Mouse (Mus musculus) lung, adult 2 months (tissue): ENCODE data around the gene Irf2bp1. TPM values are rescaled to one million over a fixed set of nuclear protein-coding genes. Genes with fewer than 3 reads are reported as not detected.

Source experiments
- DNase-seq: peaks from one replicate; pipeline ENCODE4 v3.0.0; 2022
- H3K4me1 ChIP-seq: fragments of 200-500 bp; 2 replicates; pipeline ENCODE4 v1.6.1; 2011; ENCODE audit warnings: low read length; ENCODE audit not compliant: control insufficient read depth, insufficient read depth
- H3K4me3 ChIP-seq: fragments of 200-500 bp; replicated peaks from 2 replicates; pipeline ENCODE3; 2011; ENCODE audit warnings: low read depth, mild to moderate bottlenecking, control low read depth, low read length; ENCODE audit errors: extremely low read depth
- CTCF ChIP-seq: fragments of 200-500 bp; IDR thresholded peaks from 2 replicates; pipeline ENCODE4 v1.5.1; 2011; ENCODE audit warnings: mild to moderate bottlenecking, low read length, control low read depth; ENCODE audit not compliant: insufficient read depth
- POLR2A ChIP-seq: fragments of 200-500 bp; IDR thresholded peaks from 2 replicates; pipeline ENCODE4 v1.6.1; 2011; ENCODE audit warnings: low read depth, mild to moderate bottlenecking, control low read depth, low read length, borderline replicate concordance; ENCODE audit errors: extremely low read depth
- WGBS: fragments of 180-500 bp; shearing (Covaris S2); methylation state at CpG from one replicate; pipeline ENCODE4 v1.1.7; 2018; 5-methylcytosine and 5-hydroxymethylcytosine counted together
- polyA plus RNA-seq: library from polyadenylated mRNA; depleted of rRNA; stranded (reverse); fragments of >200 nt; gene quantifications from 2 replicates; pipeline ENCODE4 v1.2.3, GENCODE M21; 2012

Gene Irf2bp1
- polyA plus RNA-seq, 1 experiment, result 34.7 TPM

DNA sequence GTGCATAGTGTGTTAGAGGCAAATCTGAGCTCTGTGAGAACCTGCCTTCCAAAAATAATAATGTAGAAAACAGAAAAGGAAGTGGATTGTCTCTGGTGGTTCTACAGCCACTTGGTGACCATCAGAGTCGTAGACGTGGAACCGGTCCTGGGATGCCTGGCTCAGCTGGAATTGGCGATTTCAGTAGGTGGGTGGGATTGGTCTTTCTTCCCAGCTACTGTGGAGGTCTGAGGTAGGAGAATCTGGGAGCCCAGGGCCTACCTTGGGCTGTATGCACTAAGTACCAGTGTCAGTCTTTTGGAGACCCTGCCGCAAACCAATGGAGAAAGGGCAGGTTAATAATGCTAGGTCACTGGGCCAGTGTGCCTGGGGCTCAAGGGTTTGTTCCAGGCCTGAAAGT lies 10.8 kb upstream of the Irf2bp1 start:
- TF ChIP-seq POLR2A (no peak), CTCF (no peak)
- 89% methylated on average over 5 of the region's 5 CpGs for WGBS
- no peak for DNase-seq
- Histone ChIP-seq H3K4me3 (no peak overlapping the region), H3K4me1 (no peaks in the 10 kb centered on the region)

DNA sequence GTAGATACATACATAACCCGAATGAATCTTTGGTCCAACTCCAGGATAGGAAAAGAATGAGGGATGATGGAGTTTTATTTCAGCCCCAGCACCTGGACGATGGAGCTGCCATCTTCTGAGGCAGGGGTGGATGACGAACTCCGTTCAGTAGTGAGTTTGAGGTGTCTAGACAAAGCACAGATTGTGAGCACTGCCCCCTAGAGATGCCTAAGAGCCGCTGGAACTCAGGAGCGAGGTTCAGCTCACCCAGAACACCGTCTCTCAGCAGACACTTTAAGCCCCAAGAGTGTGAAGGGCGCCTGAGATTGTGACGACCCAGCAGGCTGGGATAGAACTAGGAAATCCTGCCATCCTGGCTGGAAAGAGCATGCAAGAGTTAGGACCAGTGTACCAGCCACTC lies 5.0 kb upstream of the Irf2bp1 start:
- 41% methylated on average over 9 of the region's 9 CpGs for WGBS
- no peak overlapping the region for H3K4me3 ChIP-seq
- H3K4me1 ChIP-seq, result peaks cover 10% of the 10 kb centered on the region; the same call in 1 of the 2 replicates
- no peak for DNase-seq
- TF ChIP-seq CTCF, result peak; percentile 13; the same call in 1 of the 2 replicates
- TF ChIP-seq POLR2A, result no peak

DNA sequence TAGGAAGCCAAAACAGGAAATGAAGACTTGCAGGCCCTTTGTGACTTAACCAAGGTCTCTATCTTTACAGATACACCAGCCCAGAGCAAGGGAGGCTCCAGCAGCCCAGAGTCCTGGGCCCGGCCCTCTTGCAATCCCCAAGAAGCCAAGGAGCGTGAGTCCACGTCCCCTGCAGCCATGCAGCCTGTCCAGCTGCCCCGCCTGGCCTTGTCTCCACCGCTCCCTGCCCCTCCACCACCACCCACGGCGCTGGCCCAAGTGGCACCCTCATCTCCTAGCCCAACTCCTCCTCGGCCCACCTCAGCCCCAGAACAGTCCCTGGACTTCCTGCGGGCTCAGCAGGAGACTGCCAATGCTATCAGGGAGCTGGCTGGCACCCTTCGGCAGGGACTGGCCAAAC lies 3.4 kb upstream of the Irf2bp1 start:
- Histone ChIP-seq H3K4me1 (peaks cover 10% of the 10 kb centered on the region; the same call in 1 of the 2 replicates), H3K4me3 (peak overlapping the region; percentile 61)
- TF ChIP-seq CTCF, result no peak
- no peak for TF ChIP-seq POLR2A
- DNase-seq, result no peak
- 35% methylated on average over 10 of the region's 10 CpGs for WGBS

DNA sequence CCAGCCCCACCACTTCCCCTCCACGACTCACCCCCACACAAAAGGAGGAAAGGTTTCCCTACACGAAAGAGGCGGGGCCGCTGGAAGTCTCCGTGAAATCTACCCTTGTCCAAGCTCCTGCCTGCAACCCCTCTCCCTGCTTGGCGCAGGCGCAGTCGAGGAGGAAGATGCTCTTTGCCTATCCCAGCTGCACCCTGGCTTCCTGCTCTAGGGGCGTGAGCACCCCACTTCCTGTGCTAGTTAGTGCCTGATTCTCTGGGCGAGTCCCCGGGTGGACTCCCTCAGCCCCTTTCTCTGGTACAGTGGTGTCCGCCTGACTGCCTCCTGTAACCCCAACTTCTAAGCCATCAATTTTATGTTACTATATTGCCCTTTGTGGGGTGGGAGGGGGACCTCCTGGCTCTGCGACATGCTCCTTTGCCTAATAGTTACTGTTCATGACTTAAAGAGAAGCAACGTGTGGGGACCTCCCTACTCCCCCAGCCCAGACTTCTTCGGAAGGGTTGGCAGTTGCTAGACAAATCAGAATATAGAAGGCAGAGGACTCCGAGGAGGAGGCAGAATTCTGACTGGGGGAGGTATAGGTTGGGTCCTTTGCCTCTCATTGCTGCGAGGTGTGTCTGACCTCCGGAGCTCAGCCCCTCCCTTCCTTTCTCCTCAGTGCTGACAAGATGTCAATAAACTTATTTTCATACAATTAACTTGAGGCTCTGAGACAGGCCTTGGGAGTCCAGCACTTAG lies 2.6 kb upstream of the Irf2bp1 start:
- peak overlapping the region; percentile 61 for H3K4me3 ChIP-seq
- WGBS, result 22% methylated on average over 18 of the region's 18 CpGs
- DNase-seq, result no peak

DNA sequence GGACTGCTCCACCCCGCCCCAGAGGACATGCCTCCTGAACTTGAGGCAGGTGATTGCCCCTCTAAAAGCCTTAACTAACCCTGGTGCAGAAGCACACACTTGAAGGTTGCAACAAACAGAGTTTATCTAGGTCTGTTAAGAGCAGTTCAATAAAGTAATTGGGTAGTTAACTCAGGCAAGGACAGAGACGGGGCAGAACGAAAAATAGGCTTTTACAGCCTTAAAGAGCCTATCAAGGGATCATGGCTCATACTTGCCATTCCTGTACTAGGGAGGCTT lies 2.1 kb upstream of the Irf2bp1 start:
- 49% methylated on average over 3 of the region's 3 CpGs for WGBS
- DNase-seq, result no peak
- no peak for TF ChIP-seq POLR2A
- no peak for TF ChIP-seq CTCF
- Histone ChIP-seq H3K4me1 (peaks cover 13% of the 10 kb centered on the region), H3K4me3 (no peak overlapping the region)

More for the DNA sequence above, 2.6 kb upstream of the Irf2bp1 start:
- H3K4me1 ChIP-seq, result peaks cover 10% of the 10 kb centered on the region
- TF ChIP-seq POLR2A, result peak; percentile 79; the same call in 1 of the 2 replicates
- TF ChIP-seq CTCF, result no peak

DNA sequence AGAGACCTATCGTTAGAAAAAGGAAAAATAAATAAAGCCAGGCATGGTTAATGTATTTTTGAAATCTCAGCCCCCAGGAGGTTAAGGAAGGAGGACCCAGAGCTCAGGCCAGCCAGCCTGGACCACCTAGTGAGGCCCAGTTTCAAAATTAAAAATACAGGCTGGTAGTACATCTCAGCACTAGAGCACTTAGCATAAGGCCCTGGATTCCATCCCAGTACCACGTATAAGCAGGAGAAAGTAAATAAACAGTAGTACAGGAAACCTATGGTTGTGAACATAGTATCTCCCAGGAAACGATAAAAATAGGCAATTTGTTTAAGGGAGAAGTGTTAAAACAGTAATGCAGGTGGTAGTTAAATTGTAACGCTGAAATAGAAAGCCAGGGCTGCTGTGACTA lies 1.7 kb upstream of the Irf2bp1 start:
- 4% methylated on average over 4 of the region's 4 CpGs for WGBS
- DNase-seq, result no peak
- Histone ChIP-seq H3K4me1 (peaks cover 15% of the 10 kb centered on the region), H3K4me3 (no peak overlapping the region)
- TF ChIP-seq CTCF (no peak), POLR2A (no peak)

DNA sequence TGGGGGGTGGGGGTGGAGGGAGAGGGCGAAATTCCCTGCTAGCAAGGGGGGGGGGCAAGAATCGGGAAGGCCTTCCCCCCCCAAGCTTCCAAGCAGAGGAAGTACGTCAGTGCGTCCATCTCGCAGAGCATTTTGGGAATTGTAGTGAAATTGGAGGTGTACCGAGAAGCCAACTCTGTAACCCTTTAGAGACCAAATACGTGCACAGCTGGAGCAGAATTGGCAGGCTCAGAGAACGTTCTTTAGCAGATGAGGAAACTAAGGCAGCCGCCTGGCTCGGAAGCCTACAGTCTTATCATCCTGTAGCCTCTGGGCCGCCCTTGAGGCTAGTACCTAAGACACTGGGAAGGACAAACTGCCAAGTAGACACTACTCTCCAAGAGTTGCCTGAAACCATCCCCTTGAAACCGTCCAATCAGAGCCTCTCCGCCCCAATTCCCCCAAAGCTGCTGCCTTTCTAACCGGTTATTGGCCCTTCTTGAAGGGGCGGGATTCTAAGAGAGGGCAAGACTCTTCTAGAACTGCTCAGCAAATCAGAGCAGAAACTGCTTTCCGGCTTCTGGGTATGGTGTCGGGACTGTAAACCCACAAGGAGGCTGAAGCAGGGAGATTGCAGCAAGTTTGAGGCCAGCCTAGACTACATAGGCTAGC lies 871 bp upstream of the Irf2bp1 start:
- peak; percentile 71 for DNase-seq

DNA sequence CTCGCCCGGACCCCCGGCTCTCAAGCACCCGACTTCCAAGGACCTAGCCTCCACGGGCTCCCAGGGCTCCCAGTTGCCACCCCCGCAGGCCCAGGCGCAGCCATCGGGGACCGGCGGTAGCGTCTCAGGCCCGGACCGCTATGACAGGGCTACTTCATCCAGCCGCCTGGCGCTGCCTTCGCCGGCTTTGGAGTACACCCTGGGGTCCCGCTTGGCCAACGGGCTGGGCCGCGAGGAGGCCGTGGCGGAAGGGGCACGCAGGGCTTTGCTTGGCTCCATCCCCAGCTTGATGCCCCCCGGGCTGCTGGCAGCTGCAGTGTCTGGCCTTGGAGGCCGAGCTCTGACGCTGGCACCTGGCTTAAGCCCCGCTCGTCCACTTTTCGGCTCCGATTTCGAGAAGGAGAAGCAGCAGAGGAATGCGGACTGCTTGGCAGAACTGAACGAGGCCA lies 811 bp downstream of the Irf2bp1 start:
- Histone ChIP-seq H3K4me3 (peak overlapping the region; percentile 97), H3K4me1 (peaks cover 15% of the 10 kb centered on the region)
- TF ChIP-seq POLR2A (no peak), CTCF (no peak)
- WGBS, result 10% methylated on average over 34 of the region's 34 CpGs
- DNase-seq, result no peak

More for the DNA sequence above, 871 bp upstream of the Irf2bp1 start:
- TF ChIP-seq POLR2A (peak; percentile 23; the same call in 1 of the 2 replicates), CTCF (no peak)
- Histone ChIP-seq H3K4me3 (peak overlapping the region; percentile 67), H3K4me1 (peaks cover 15% of the 10 kb centered on the region)
- whole genome bisulfite sequencing, result 1% methylated on average over 17 of the region's 17 CpGs

DNA sequence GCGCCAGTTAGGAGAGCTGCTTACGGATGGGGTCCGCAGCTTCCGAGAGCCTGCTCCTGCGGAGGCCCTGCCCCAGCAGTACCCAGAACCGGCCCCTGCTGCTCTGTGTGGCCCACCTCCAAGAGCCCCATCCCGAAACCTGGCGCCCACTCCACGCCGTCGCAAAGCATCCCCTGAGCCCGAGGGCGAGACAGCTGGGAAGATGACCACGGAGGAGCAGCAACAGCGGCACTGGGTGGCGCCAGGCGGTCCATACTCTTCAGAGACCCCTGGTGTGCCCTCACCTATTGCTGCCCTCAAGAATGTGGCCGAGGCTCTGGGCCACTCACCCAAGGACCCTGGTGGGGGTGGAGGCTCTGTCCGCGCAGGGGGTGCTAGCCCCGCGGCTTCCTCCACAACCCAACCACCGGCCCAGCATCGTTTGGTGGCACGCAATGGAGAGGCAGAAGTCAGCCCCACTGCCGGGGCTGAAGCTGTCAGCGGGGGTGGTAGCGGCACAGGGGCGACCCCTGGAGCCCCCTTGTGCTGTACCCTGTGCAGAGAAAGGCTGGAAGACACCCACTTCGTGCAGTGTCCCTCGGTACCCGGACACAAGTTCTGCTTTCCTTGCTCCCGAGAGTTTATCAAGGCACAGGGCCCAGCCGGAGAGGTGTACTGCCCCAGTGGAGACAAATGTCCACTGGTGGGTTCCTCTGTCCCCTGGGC lies 1.7 kb downstream of the Irf2bp1 start:
- Histone ChIP-seq H3K4me1 (peaks cover 15% of the 10 kb centered on the region), H3K4me3 (no peak overlapping the region)
- no peak for DNase-seq
- WGBS, result 75% methylated on average over 34 of the region's 34 CpGs
- TF ChIP-seq CTCF (no peak), POLR2A (no peak)
